8 mouse cellular contexts compared by ENCODE assay signal in the genomic region with DNA sequence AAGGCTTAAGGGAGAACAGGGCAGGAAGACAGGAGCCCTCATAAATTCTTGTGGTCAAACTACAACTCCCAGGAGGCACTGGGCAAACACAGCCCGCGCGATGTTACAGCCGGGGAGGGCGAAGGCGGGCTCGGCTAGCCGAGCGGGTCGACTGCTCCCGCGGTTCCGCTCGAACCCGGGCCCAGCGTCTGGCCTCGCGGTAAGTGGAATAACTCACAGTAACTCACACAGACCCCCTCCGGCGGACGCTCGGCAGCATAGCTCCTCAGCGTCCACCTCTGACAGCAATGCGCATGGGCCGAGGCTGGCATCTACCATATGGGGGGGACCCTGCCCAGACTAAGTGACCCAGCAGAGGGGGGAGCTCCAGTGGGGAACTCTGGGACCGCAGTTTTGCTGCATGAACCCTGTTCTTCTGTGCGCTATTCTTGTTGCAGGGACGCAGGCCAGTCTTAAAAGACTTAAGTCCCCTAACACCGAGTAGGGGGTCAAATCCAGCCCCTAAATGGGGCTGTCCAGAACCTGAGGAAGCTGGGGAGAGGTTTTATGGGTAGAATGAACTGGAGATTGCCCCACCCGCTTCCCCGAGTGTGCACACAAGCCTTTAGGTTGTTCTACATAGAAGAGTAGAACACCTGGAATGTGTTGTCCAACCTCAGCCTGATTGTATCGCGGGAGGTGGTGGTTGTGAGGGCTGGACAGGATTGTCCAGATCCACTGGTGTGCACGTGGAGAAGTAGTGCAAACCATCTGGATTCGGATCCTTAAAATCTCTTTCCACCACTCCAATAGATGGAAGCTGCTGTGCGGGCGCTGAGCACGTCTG. TPM values are rescaled to one million over a fixed set of nuclear protein-coding genes. Genes with fewer than 3 reads are reported as not detected.
DNase-seq lines count a peak whose midpoint lies in the region; ATAC-seq and TF ChIP-seq lines count a peak whose summit lies in the region.

TSS of gene Bckdk (plus strand) at position 112 of the 826 bp plus-strand sequence.

- peak within 1 kb of the TSS; percentile 84 for H3K9ac ChIP-seq in forebrain, postnatal 0 days
- H3K9ac ChIP-seq in lung, embryonic 15.5 days = peak within 1 kb of the TSS; percentile 76

- H3K36me3 ChIP-seq in G1E (replicated peaks) = peaks cover 47% of the 10 kb centered on the region
- peaks cover 36% of the 10 kb centered on the region for H3K36me3 ChIP-seq in forebrain, postnatal 0 days (ENCODE audit: insufficient read depth)
- H3K36me3 ChIP-seq in lung, embryonic 15.5 days = peaks cover 43% of the 10 kb centered on the region

- peak; percentile 71 for ATAC-seq in G1E (ENCODE audit: extremely low read depth, insufficient number of reproducible peaks, low FRiP score, poor library complexity, severe bottlenecking)
- peak; percentile 97 for ATAC-seq in forebrain, postnatal 0 days
- ATAC-seq in lung, embryonic 15.5 days (ENCODE audit: borderline replicate concordance, extremely low read depth, low FRiP score, low TSS enrichment) = peak; percentile 90

- no peaks in the 10 kb centered on the region for H3K27me3 ChIP-seq in G1E (ENCODE audit: insufficient read depth, low read length)
- no peaks in the 10 kb centered on the region for H3K27me3 ChIP-seq in forebrain, postnatal 0 days (ENCODE audit: insufficient read depth, low read length)
- H3K27me3 ChIP-seq in lung, embryonic 15.5 days = no peaks in the 10 kb centered on the region

- H3K4me3 ChIP-seq in G1E (ENCODE audit: low read depth, low read length) = peak within 1 kb of the TSS; percentile 84
- H3K4me3 ChIP-seq in forebrain, postnatal 0 days (ENCODE audit: low read depth, low read length) = peak within 1 kb of the TSS; percentile 63
- peak within 1 kb of the TSS; percentile 58 for H3K4me3 ChIP-seq in lung, embryonic 15.5 days

- peaks cover 44% of the 10 kb centered on the region for H3K4me1 ChIP-seq in G1E (ENCODE audit: insufficient read depth, low read depth, low read length)
- peaks cover 4% of the 10 kb centered on the region for H3K4me1 ChIP-seq in forebrain, postnatal 0 days (ENCODE audit: insufficient read depth)
- peaks cover 9% of the 10 kb centered on the region for H3K4me1 ChIP-seq in lung, embryonic 15.5 days

- peak; percentile 90 for DNase-seq in G1E (ENCODE audit: low spot score)
- DNase-seq in cerebellum, adult 18-20 months = peak; percentile 79 to 86
- peak; percentile 86 for DNase-seq in forebrain, postnatal 0 days
- DNase-seq in heart, postnatal 4 days = peak; percentile 83
- peak; percentile 68 to 78 for DNase-seq in layer of hippocampus, adult 8-10 months (ENCODE audit: low spot score in 2 of 2)
- DNase-seq in ovary, postnatal 10 days (ENCODE audit: low spot score) = peak; percentile 58
- DNase-seq in thymus, postnatal 10 days (ENCODE audit: low spot score in 2 of 2) = peak; percentile 55 to 63

- H3K27ac ChIP-seq in forebrain, postnatal 0 days (ENCODE audit: low read depth, low read length) = peak within 1 kb of the TSS; percentile 83
- H3K27ac ChIP-seq in lung, embryonic 15.5 days = peak within 1 kb of the TSS; percentile 86

- TF ChIP-seq CTCF in G1E (IDR thresholded peaks at IDR 0.05; ENCODE audit: low read depth, low read length) = no peak
- TF ChIP-seq CTCF in forebrain, postnatal 0 days (IDR thresholded peaks at IDR 0.05; ENCODE audit: low read depth) = peak; percentile 48

- H3K4me2 ChIP-seq in forebrain, postnatal 0 days (ENCODE audit: low read depth) = peak within 1 kb of the TSS; percentile 87
- H3K4me2 ChIP-seq in lung, embryonic 15.5 days = peak within 1 kb of the TSS; percentile 66

- no peaks in the 10 kb centered on the region for H3K9me3 ChIP-seq in G1E (replicated peaks)
- no peaks in the 10 kb centered on the region for H3K9me3 ChIP-seq in forebrain, postnatal 0 days (ENCODE audit: low read length)
- H3K9me3 ChIP-seq in lung, embryonic 15.5 days = no peaks in the 10 kb centered on the region

- WGBS in forebrain, postnatal 0 days = 7% methylated on average over 38 of the region's 38 CpGs
- 4% methylated on average over 38 of the region's 38 CpGs for WGBS in lung, embryonic 15.5 days

RNA-seq across cellular contexts. Expression of gene Bckdk, which starts in this region (rescaled TPM):
- total RNA-seq in G1E (2014; fragmentation: Nextera tagmentation) = 73.4 and 80.0 TPM in 2 replicates
- 40.4 and 49.2 TPM in 2 replicates for total RNA-seq in G1E (2017)
- polyA plus RNA-seq in G1E (2012) = 114 and 134 TPM in 2 replicates
- total RNA-seq in forebrain, postnatal 0 days (2014; rRNA removed) = 43.0 and 56.2 TPM in 2 replicates
- 66.8 and 69.3 TPM in 2 replicates for polyA plus RNA-seq in forebrain, postnatal 0 days (2015; fragmentation: Nextera tagmentation; extraction: Ambion mirVana)
- total RNA-seq in heart, postnatal 4 days (2021) = 100 to 1,000 TPM; 102 to 113 TPM
- 10 to 100 TPM; 42.0 to 45.2 (median 42.2) TPM for total RNA-seq in layer of hippocampus, adult 8-10 months (2022)
- 134 and 142 TPM in 2 replicates for polyA plus RNA-seq in lung, embryonic 15.5 days (2015; fragmentation: Nextera tagmentation; extraction: Ambion mirVana)

Comparison
In these comparisons a context has a peak if more than half of its experiments do, and no peak if none do; other contexts are left out.
1. Peak in every context shown above with its lines: DNase-seq, ATAC-seq, H3K4me3 ChIP-seq and H3K27ac ChIP-seq.